Mouse (Mus musculus) ES-E14 (cell line): Measurements from ENCODE around the gene Prkd2. TPM values are rescaled to one million over a fixed set of nuclear protein-coding genes. Genes with fewer than 3 reads are reported as not detected.
A peak's percentile ranks its signal among the peaks of the same experiment; 100 is the strongest.

Experiments
- DNase-seq: peaks from one replicate; pipeline ENCODE4 v3.0.0-alpha.2; 2013; ENCODE audit warnings: low read depth, low spot score
- H3K27ac ChIP-seq: 2 replicates; pipeline ENCODE4 v1.5.1; 2012; ENCODE audit warnings: low read depth, mild to moderate bottlenecking, low read length, moderate library complexity, mixed read lengths; ENCODE audit not compliant: poor library complexity, insufficient read depth, severe bottlenecking
- H3K36me3 ChIP-seq: 2 replicates; pipeline ENCODE4 v1.6.1; 2012; ENCODE audit warnings: mild to moderate bottlenecking, low read length, moderate library complexity, mixed read lengths; ENCODE audit not compliant: control insufficient read depth, poor library complexity, insufficient read depth, severe bottlenecking
- H3K4me1 ChIP-seq, 2 experiments: fragments of 150-350 bp in 1 of 2; sonication (generic) in 1 of 2; 2 replicates each; pipeline ENCODE4 v1.6.1; 2012; ENCODE audit warnings: low read length in 2 of 2, mild to moderate bottlenecking in 1 of 2, mixed read lengths in 1 of 2; ENCODE audit not compliant: control insufficient read depth in 2 of 2, insufficient read depth in 2 of 2, poor library complexity in 1 of 2
- H3K4me3 ChIP-seq, 2 experiments: fragments of 150-350 bp in 1 of 2; sonication (generic) in 1 of 2; 2 replicates each; pipeline ENCODE4 v1.5.1; 2012; ENCODE audit warnings: low read length in 2 of 2, low read depth in 1 of 2, mild to moderate bottlenecking in 1 of 2, mixed read lengths in 1 of 2; ENCODE audit not compliant: insufficient read depth in 1 of 2, poor library complexity in 1 of 2, severe bottlenecking in 1 of 2
- H3K9ac ChIP-seq: 2 replicates; pipeline ENCODE4 v1.6.1; 2012; ENCODE audit warnings: low read depth, mild to moderate bottlenecking, low read length, mixed read lengths; ENCODE audit not compliant: poor library complexity, insufficient read depth, severe bottlenecking
- H3K9me3 ChIP-seq: fragments of 150-350 bp; sonication (generic); 2 replicates; pipeline ENCODE4 v1.6.1; 2012; ENCODE audit warnings: low read depth, mild to moderate bottlenecking, low read length; ENCODE audit not compliant: control insufficient read depth, insufficient read depth
- CHD2 ChIP-seq: IDR thresholded peaks from 2 replicates; pipeline ENCODE4 v1.6.1; 2014; ENCODE audit warnings: mild to moderate bottlenecking, low read depth, low read length, inconsistent platforms
- HCFC1 ChIP-seq: IDR thresholded peaks from 2 replicates; pipeline ENCODE4 v1.6.1; 2012; ENCODE audit warnings: low read length, inconsistent platforms, borderline replicate concordance; ENCODE audit not compliant: insufficient read depth
- MAFK ChIP-seq: IDR thresholded peaks from 2 replicates; pipeline ENCODE4 v1.6.1; 2014; ENCODE audit warnings: mild to moderate bottlenecking, low read depth, low read length, inconsistent platforms; ENCODE audit not compliant: insufficient read depth
- ZC3H11A ChIP-seq: IDR thresholded peaks from 2 replicates; pipeline ENCODE4 v1.6.1; 2012; ENCODE audit warnings: low read depth, mild to moderate bottlenecking, inconsistent platforms, low read length, borderline replicate concordance
- ZNF384 ChIP-seq: IDR thresholded peaks from 2 replicates; pipeline ENCODE4 v1.6.1; 2012; ENCODE audit warnings: low read depth, low read length, inconsistent platforms
- in situ Hi-C, 2 experiments: fragments of 600-800 bp; cut with MboI; formaldehyde crosslinking; loops; one replicate each; pipeline ENCODE4 v1.15.1; 2025; ENCODE audit warnings: low sequenced_read_pairs in 2 of 2, inconsistent platforms in 1 of 2; ENCODE audit not compliant: unreplicated experiment in 2 of 2
- total RNA-seq: library from RNA; depleted of rRNA; stranded (reverse); fragments of 300-350 nt; gene quantifications from 2 replicates; pipeline ENCODE4 v1.2.3, GENCODE M21; 2012

Prkd2 gene
- total RNA-seq, 1 experiment: 5.7 TPM

DNA sequence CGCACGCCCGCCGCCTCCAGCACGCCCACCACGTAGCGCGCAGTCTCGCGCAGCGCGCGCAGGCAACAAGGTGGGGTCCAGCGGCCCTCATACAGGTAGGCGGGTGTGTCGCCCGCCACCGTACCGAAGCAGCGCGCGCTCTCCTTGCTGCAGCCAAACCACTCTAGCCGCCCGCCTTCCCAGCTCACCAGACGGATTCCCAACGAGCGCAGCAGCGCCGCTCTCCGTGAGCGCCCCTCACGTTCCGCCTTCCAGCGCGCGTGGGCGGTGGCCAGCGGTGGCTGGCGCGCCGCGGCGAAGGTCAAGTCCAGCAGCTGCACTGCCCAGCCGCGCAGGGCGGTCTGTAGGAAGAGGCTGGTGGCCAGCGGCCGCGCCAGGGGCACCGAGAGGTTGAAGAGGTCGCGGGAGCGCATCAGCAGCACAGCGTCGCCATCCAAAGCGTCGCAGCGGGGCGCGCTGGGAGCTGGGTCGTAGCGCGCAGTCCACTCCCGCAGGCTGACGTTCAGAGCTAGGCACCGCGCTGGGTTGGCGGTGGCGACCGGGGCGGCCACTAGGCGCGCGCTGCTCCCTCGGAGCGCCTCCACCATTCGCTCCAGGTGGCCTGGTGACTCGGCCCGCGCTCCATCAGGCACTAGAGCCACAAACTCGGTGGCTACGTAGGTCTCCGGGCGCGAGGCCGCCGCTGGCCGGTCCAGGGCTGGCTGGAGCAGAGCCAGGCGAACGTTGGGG is 31.6 kb upstream of the Prkd2 start:
- TF ChIP-seq HCFC1 (no peak), ZNF384 (no peak), ZC3H11A (no peak), MAFK (no peak), CHD2 (no peak)
- peak overlapping the region; percentile 44 for H3K9ac ChIP-seq
- no peak overlapping the region for H3K27ac ChIP-seq
- H3K4me1 ChIP-seq: 0 out of 4 replicates have a peak, but pooled peaks cover 0 to 1% of the 10 kb centered on the region in 2 experiments
- H3K36me3 ChIP-seq: no peaks in the 10 kb centered on the region; the same call in 1 of the 2 replicates
- peak overlapping the region; percentile 58 to 68 for H3K4me3 ChIP-seq
- in situ Hi-C loops: loop anchor here in 1 of 2 experiments (25.0 kb wide), 1 partner anchor 101 kb away; the partner anchor contains the start of genes Calm3 and Ptgir
- no peaks in the 10 kb centered on the region for H3K9me3 ChIP-seq
- no peak for DNase-seq

DNA sequence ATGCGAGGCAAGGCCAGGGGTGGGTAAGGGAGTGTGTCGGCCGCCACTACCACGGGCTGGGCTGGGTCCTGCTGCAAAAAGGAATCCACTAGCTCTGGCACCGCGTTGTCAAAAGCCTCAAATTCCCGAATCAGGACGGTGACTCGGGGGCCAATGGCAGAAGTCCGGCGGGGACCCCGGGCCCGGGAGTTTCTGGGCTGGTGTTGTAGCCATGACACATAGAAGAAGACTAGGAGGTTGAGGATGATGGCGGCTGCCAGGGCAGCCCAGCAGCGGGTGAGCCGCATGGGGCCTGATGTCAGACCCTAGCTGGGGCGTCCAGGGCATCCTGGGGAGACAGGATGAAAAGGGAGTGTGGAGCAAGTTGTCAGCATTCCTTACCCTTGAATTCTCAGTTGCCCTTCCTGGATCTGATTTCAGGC is 31.0 kb upstream of the Prkd2 start:
- Histone ChIP-seq H3K9ac (0 out of 2 replicates have a peak overlapping the region, but pooled peaks have one; percentile 44), H3K27ac (no peak overlapping the region), H3K4me3 (peak overlapping the region; percentile 58 to 68), H3K36me3 (no peaks in the 10 kb centered on the region; the same call in 1 of the 2 replicates), H3K9me3 (no peaks in the 10 kb centered on the region), H3K4me1 (0 out of 4 replicates have a peak, but pooled peaks cover 0 to 1% of the 10 kb centered on the region in 2 experiments)
- in situ Hi-C loops: loop anchor here in 1 of 2 experiments (25.0 kb wide), 1 partner anchor 101 kb away; the partner anchor contains the start of genes Calm3 and Ptgir
- DNase-seq: no peak
- TF ChIP-seq ZNF384 (no peak), HCFC1 (no peak), ZC3H11A (no peak), MAFK (no peak), CHD2 (no peak)

DNA sequence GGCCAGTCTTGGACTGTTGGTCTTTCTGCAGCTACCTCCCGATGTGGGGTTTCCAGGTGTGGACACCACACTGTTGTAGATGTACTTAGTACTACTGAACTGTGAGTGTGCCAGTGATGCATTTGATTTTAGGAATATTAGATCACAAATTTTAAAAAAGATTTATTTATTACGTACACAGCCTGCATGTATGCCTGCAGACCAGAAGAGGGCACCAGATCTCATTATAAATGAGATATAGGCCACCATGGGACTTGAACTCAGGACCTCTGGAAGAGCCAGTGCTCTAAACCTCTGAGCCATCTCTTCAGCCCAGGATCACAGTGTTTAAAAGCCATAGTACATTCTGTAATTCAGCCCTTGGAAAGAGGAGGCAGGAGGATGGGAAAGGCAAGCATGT is 30.2 kb upstream of the Prkd2 start:
- Histone ChIP-seq H3K9ac (no peak overlapping the region), H3K4me1 (peaks cover 1 to 3% of the 10 kb centered on the region in 2 experiments; a peak in 2 of 4 replicates), H3K36me3 (no peaks in the 10 kb centered on the region; the same call in 1 of the 2 replicates), H3K27ac (no peak overlapping the region), H3K9me3 (no peaks in the 10 kb centered on the region), H3K4me3 (no peak overlapping the region)
- in situ Hi-C loops: loop anchor here in 1 of 2 experiments (25.0 kb wide), 1 partner anchor 100 kb away; the partner anchor contains the start of genes Calm3 and Ptgir
- TF ChIP-seq MAFK (no peak), ZNF384 (no peak), CHD2 (no peak), HCFC1 (no peak), ZC3H11A (no peak)
- DNase-seq: no peak

DNA sequence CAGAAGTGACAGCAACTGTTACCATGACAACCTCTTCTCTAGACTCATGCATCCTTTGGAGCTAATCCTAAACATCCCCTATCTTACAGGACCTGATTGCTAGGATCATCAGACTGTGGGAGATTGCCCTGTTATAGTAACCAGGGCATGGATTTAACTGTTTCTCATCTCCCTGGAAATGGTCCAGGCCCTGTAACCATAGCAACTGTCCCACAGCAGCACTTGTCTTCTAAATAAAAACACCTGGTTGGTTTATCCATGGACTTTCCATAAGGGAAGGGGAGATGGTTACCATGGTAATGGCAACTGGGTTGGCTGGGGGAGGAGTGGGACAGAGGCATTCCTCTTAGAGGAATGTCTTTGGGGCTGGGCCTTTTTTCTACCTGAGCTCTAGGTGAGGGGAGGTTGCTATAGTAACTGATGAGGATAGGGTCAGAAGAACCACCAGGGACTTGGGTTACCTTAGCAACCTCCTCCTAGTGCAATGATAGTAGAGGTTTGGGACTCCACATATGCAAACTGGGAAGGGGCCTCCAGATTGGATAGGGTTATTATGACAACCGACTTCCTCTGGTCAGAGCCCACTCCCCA is 27.3 kb upstream of the Prkd2 start, which contains the start of gene Strn4:
Gene Strn4 (plus strand): TSS at position 539 of the 591 bp plus-strand sequence.
- Histone ChIP-seq H3K4me1 (peaks cover 0 to 3% of the 10 kb centered on the region in 2 experiments; a peak in 2 of 4 replicates), H3K36me3 (no peaks in the 10 kb centered on the region; the same call in 1 of the 2 replicates), H3K9ac (peak within 1 kb of the TSS; percentile 95), H3K4me3 (peak within 1 kb of the TSS; percentile 89 to 94), H3K27ac (peak within 1 kb of the TSS; percentile 65), H3K9me3 (no peaks in the 10 kb centered on the region)
- in situ Hi-C loops: loop anchor here in 1 of 2 experiments (25.0 kb wide), 1 partner anchor 97 kb away; the partner anchor contains the start of genes Calm3 and Ptgir
- TF ChIP-seq CHD2 (no peak), HCFC1 (no peak), ZC3H11A (no peak), ZNF384 (no peak), MAFK (no peak)
- no peak for DNase-seq
